Mouse (Mus musculus): ENCODE measurements around the gene Adar. TPM values are rescaled to one million over a fixed set of nuclear protein-coding genes. Genes with fewer than 3 reads are reported as not detected.
A peak's percentile ranks its signal among the peaks of the same experiment; 100 is the strongest.

The Adar gene
- polyA plus RNA-seq, 1 experiment = 111 TPM

- peak within 1 kb of the TSS; percentile 81 for H3K4me3 ChIP-seq (ENCODE audit: insufficient read depth, low read length)
- H3K4me1 ChIP-seq (ENCODE audit: control insufficient read depth, insufficient read depth, low read length) = no peaks in the 10 kb centered on the region; the same call in 1 of the 2 replicates
- no peak within 1 kb of the TSS for H3K27ac ChIP-seq (ENCODE audit: insufficient read depth, low read length)
- TF ChIP-seq CTCF (IDR thresholded peaks at IDR 0.05; ENCODE audit: extremely low read depth, insufficient read depth, low read length) (no peak), POLR2A (IDR thresholded peaks at IDR 0.05; ENCODE audit: extremely low read depth, insufficient read depth, low read length) (peak; percentile 23; the same call in 1 of the 2 replicates)
Observed at GRCm38 (mm10) chr3:89764119-89764724, 49.4 kb downstream of the Adar start, which contains the start of gene Chrnb2. TSS of gene Chrnb2 (minus strand) at chr3:89764632.

GRCm38 (mm10) chr3:89769584-89769983 lies 54.8 kb downstream of the Adar start:
- Histone ChIP-seq H3K4me3 (ENCODE audit: insufficient read depth, low read length) (no peak overlapping the region), H3K4me1 (ENCODE audit: control insufficient read depth, insufficient read depth, low read length) (peaks cover 1% of the 10 kb centered on the region), H3K27ac (ENCODE audit: insufficient read depth, low read length) (no peak overlapping the region)
- no peak for TF ChIP-seq CTCF (IDR thresholded peaks at IDR 0.05; ENCODE audit: extremely low read depth, insufficient read depth, low read length)
- no peak for TF ChIP-seq POLR2A (IDR thresholded peaks at IDR 0.05; ENCODE audit: extremely low read depth, insufficient read depth, low read length)

DNA sequence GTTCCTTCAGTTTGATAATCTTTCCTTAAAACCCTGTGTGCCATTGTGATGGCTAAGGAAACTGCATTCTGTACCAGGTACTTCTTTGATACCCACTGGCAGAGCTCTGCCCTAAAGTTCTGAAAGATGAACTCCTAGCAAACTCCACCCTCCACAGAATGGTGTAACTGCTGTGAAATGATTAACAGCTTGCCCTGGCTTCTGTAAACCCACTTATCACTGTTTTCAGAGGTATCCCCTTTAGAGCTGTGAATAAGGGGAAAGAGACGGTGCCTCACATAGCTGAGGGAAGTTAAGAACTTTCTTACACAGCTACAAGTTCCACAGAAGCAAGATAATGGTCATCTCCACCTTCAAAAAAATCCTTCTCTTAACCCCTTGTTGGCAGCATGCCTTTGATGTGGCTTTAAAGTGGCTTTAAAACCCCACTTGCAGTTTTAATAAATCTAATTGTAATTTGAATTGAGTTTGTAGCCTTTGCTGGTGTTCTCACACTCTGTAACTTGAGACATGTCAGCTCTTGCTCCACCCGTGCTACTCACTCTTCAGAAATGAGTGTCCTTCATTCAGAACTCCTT lies 55.7 kb downstream of the Adar start:
- TF ChIP-seq POLR2A (IDR thresholded peaks at IDR 0.05; ENCODE audit: extremely low read depth, insufficient read depth, low read length) (no peak), CTCF (IDR thresholded peaks at IDR 0.05; ENCODE audit: extremely low read depth, insufficient read depth, low read length) (no peak)
- H3K27ac ChIP-seq (ENCODE audit: insufficient read depth, low read length) = no peak overlapping the region
- no peak overlapping the region for H3K4me3 ChIP-seq (ENCODE audit: insufficient read depth, low read length)
- H3K4me1 ChIP-seq (ENCODE audit: control insufficient read depth, insufficient read depth, low read length) = peaks cover 7% of the 10 kb centered on the region

DNA sequence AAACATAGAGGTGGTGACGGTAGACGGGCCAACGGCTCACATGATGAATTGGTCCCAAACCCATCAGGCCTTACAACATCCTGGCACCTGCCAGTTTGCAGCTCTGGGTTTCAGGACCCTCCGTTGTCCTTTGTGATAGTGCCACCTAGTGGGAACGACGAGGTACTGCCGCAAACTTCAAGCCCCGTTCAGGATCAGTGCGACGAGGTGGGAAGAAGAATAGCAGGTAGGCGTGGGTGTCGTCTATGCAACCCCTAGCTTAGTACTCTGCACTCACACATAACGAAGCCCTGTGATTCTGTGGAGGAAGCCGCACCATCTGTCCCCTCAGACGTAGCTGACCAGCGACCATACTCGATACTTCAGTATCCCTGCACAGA lies 57.8 kb downstream of the Adar start:
- Histone ChIP-seq H3K27ac (ENCODE audit: insufficient read depth, low read length) (peak overlapping the region; percentile 78), H3K4me1 (ENCODE audit: control insufficient read depth, insufficient read depth, low read length) (peaks cover 7% of the 10 kb centered on the region), H3K4me3 (ENCODE audit: insufficient read depth, low read length) (peak overlapping the region; percentile 76)
- TF ChIP-seq POLR2A (IDR thresholded peaks at IDR 0.05; ENCODE audit: extremely low read depth, insufficient read depth, low read length) = no peak
- TF ChIP-seq CTCF (IDR thresholded peaks at IDR 0.05; ENCODE audit: extremely low read depth, insufficient read depth, low read length) = peak; percentile 96

GRCm38 (mm10) chr3:89772968-89773709 lies 58.3 kb downstream of the Adar start, which contains the start of gene Ube2q1:
TSS of gene Ube2q1 (plus strand) at chr3:89773616.
- Histone ChIP-seq H3K4me3 (ENCODE audit: insufficient read depth, low read length) (peak within 1 kb of the TSS; percentile 76), H3K4me1 (ENCODE audit: control insufficient read depth, insufficient read depth, low read length) (peaks cover 7% of the 10 kb centered on the region), H3K27ac (ENCODE audit: insufficient read depth, low read length) (peak within 1 kb of the TSS; percentile 78)
- TF ChIP-seq POLR2A (IDR thresholded peaks at IDR 0.05; ENCODE audit: extremely low read depth, insufficient read depth, low read length) (peak; percentile 31; the same call in 1 of the 2 replicates), CTCF (IDR thresholded peaks at IDR 0.05; ENCODE audit: extremely low read depth, insufficient read depth, low read length) (no peak)

DNA sequence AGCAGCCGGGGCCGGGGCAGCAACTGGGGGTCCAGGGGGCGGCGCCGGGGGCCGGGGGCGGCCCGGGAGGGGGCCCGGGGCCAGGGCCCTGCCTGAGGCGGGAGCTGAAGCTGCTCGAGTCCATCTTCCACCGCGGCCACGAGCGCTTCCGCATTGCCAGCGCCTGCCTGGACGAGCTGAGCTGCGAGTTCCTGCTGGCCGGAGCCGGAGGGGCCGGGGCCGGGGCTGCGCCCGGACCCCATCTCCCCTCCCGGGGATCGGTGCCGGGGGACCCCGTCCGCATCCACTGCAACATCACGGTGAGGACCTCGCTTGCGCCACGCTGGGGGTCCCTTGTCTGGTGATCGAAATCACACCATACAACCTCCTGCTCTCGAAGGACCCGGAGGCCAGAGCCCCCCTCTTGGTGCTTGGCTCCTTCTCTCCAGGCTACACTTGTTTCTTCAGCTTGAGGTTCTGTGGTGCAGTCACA lies 59.0 kb downstream of the Adar start:
- H3K4me3 ChIP-seq (ENCODE audit: insufficient read depth, low read length) = peak overlapping the region; percentile 76
- no peak overlapping the region for H3K27ac ChIP-seq (ENCODE audit: insufficient read depth, low read length)
- TF ChIP-seq POLR2A (IDR thresholded peaks at IDR 0.05; ENCODE audit: extremely low read depth, insufficient read depth, low read length) (no peak), CTCF (IDR thresholded peaks at IDR 0.05; ENCODE audit: extremely low read depth, insufficient read depth, low read length) (no peak)
- peaks cover 7% of the 10 kb centered on the region for H3K4me1 ChIP-seq (ENCODE audit: control insufficient read depth, insufficient read depth, low read length)

GRCm38 (mm10) chr3:89774236-89774960 lies 59.6 kb downstream of the Adar start:
- no peak for TF ChIP-seq POLR2A (IDR thresholded peaks at IDR 0.05; ENCODE audit: extremely low read depth, insufficient read depth, low read length)
- TF ChIP-seq CTCF (IDR thresholded peaks at IDR 0.05; ENCODE audit: extremely low read depth, insufficient read depth, low read length) = no peak
- Histone ChIP-seq H3K4me1 (ENCODE audit: control insufficient read depth, insufficient read depth, low read length) (peaks cover 7% of the 10 kb centered on the region), H3K27ac (ENCODE audit: insufficient read depth, low read length) (no peak overlapping the region), H3K4me3 (ENCODE audit: insufficient read depth, low read length) (peak overlapping the region; percentile 76)

DNA sequence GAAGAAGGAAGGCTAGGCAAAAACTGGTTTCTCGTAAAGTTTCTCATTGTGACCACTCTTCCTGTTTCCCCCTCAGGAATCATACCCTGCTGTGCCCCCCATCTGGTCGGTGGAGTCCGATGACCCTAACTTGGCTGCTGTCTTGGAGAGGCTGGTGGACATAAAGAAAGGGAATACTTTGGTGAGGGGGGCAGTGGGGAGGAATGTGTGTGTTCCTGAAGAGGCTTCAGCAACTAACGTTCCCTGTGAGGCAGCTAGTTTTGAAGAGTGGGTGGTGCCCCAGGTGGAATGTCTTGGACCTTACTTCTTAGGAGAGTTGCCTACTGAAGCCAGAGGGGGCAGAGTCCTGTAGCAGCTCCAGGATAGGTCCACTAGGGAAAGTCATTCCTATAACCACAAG lies 61.2 kb downstream of the Adar start:
- Histone ChIP-seq H3K27ac (ENCODE audit: insufficient read depth, low read length) (no peak overlapping the region), H3K4me3 (ENCODE audit: insufficient read depth, low read length) (no peak overlapping the region), H3K4me1 (ENCODE audit: control insufficient read depth, insufficient read depth, low read length) (peaks cover 7% of the 10 kb centered on the region)
- TF ChIP-seq POLR2A (IDR thresholded peaks at IDR 0.05; ENCODE audit: extremely low read depth, insufficient read depth, low read length) (no peak), CTCF (IDR thresholded peaks at IDR 0.05; ENCODE audit: extremely low read depth, insufficient read depth, low read length) (no peak)

GRCm38 (mm10) chr3:89780102-89780501 lies 65.3 kb downstream of the Adar start:
- H3K4me1 ChIP-seq (ENCODE audit: control insufficient read depth, insufficient read depth, low read length) = peaks cover 3% of the 10 kb centered on the region
- H3K27ac ChIP-seq (ENCODE audit: insufficient read depth, low read length) = no peak overlapping the region
- no peak for TF ChIP-seq CTCF (IDR thresholded peaks at IDR 0.05; ENCODE audit: extremely low read depth, insufficient read depth, low read length)
- TF ChIP-seq POLR2A (IDR thresholded peaks at IDR 0.05; ENCODE audit: extremely low read depth, insufficient read depth, low read length) = no peak
- H3K4me3 ChIP-seq (ENCODE audit: insufficient read depth, low read length) = no peak overlapping the region

All from cortical plate, adult 2 months (tissue).